Mouse (Mus musculus) heart, adult 2 months (tissue): ENCODE data around the gene Uqcr10.

Experiments
- CTCF ChIP-seq: fragments of 200-600 bp; IDR thresholded peaks from 2 replicates; pipeline ENCODE4 v1.8.1; 2022; ENCODE audit warnings: antibody characterized with exemption, mild to moderate bottlenecking, moderate library complexity
- EP300 ChIP-seq: fragments of 200-500 bp; IDR thresholded peaks from 2 replicates; pipeline ENCODE4 v1.6.1; 2011; ENCODE audit warnings: low read depth, low read length, control low read depth; ENCODE audit not compliant: insufficient read depth
- POLR2A ChIP-seq: fragments of 200-500 bp; IDR thresholded peaks from 2 replicates; pipeline ENCODE4 v1.6.1; 2011; ENCODE audit warnings: mild to moderate bottlenecking, low read depth, low read length, control low read depth; ENCODE audit not compliant: insufficient read depth

GRCm38 (mm10) chr11:4662496-4662878, 41.7 kb downstream of the Uqcr10 start:
- TF ChIP-seq CTCF: no peak
- no peak for TF ChIP-seq POLR2A
- no peak for TF ChIP-seq EP300
